In the genomic region with DNA sequence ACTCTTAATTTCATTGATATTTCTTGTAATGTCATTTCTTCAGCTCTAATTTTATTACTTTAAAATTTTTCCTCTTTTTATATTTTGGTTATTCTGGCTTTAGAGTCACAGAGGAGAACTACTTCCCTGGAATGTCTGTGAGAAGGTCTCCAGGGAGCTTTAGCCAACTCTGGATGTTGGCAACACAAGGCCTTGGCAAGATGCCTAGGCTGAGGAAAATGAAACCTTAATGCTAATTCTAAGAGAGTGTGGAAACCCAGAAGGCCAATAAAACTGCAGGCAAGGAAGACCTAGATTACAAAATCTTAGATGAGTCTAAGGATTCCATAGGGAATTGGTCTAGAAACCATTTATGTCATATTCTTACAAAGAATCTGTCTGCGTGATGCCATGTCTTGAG, we compare ENCODE assay signal across 10 mouse cellular contexts.
DNase-seq lines count a peak whose midpoint lies in the region; ATAC-seq and TF ChIP-seq lines count a peak whose summit lies in the region.
"Had no signal": no experiment of that assay in that cellular context is flagged by ENCODE, and none has a peak within 500 bp of the region (broad histone marks: within the 10 kb centered on the region; RNA-seq: fewer than 3 reads in every experiment).

No protein-coding gene starts in this region.

- H3K9me3 ChIP-seq in embryonic facial prominence, embryonic 14.5 days (ENCODE audit: control insufficient read depth, low read length): no peaks in the 10 kb centered on the region
- H3K9me3 ChIP-seq in embryonic facial prominence, embryonic 10.5 days: no peaks in the 10 kb centered on the region
- H3K9me3 ChIP-seq in liver, embryonic 11.5 days (ENCODE audit: control insufficient read depth, low read length): no peaks in the 10 kb centered on the region
- H3K9me3 ChIP-seq in lung, embryonic 14.5 days (ENCODE audit: low read depth, low read length): no peaks in the 10 kb centered on the region
- H3K9me3 ChIP-seq in stomach, postnatal 0 days (ENCODE audit: control insufficient read depth, low read length): no peaks in the 10 kb centered on the region
- H3K9me3 ChIP-seq: midbrain, embryonic 12.5 days had no signal

- no peak for ATAC-seq in embryonic facial prominence, embryonic 14.5 days (ENCODE audit: low read depth)
- ATAC-seq in liver, embryonic 11.5 days (replicated peaks; ENCODE audit: low FRiP score): no peak
- no peak for ATAC-seq in lung, embryonic 14.5 days (ENCODE audit: insufficient read depth)
- ATAC-seq in stomach, postnatal 0 days (ENCODE audit: low FRiP score, low TSS enrichment): no peak
- ATAC-seq in frontal cortex, adult (ENCODE audit: low TSS enrichment): no peak

- H3K4me2 ChIP-seq in embryonic facial prominence, embryonic 14.5 days (ENCODE audit: low read depth, low read length): no peak overlapping the region
- H3K4me2 ChIP-seq in liver, embryonic 11.5 days: no peak overlapping the region
- no peak overlapping the region for H3K4me2 ChIP-seq in lung, embryonic 14.5 days
- no peak overlapping the region for H3K4me2 ChIP-seq in stomach, postnatal 0 days (replicated peaks; ENCODE audit: low read depth)
- H3K4me2 ChIP-seq: midbrain, embryonic 12.5 days had no signal

- H3K4me1 ChIP-seq in embryonic facial prominence, embryonic 14.5 days (ENCODE audit: control insufficient read depth, insufficient read depth, low read length): no peaks in the 10 kb centered on the region
- H3K4me1 ChIP-seq in embryonic facial prominence, embryonic 10.5 days: no peaks in the 10 kb centered on the region
- H3K4me1 ChIP-seq in liver, adult 2 months (ENCODE audit: control insufficient read depth, insufficient read depth, low read length): no peaks in the 10 kb centered on the region
- no peaks in the 10 kb centered on the region for H3K4me1 ChIP-seq in liver, embryonic 11.5 days (replicated peaks; ENCODE audit: control insufficient read depth, insufficient read depth, low read length)
- H3K4me1 ChIP-seq in lung, embryonic 14.5 days (ENCODE audit: insufficient read depth): no peaks in the 10 kb centered on the region
- H3K4me1 ChIP-seq in stomach, postnatal 0 days (replicated peaks; ENCODE audit: control insufficient read depth, insufficient read depth): no peaks in the 10 kb centered on the region

- no peaks in the 10 kb centered on the region for H3K36me3 ChIP-seq in embryonic facial prominence, embryonic 14.5 days (ENCODE audit: control insufficient read depth, insufficient read depth, low read length)
- no peaks in the 10 kb centered on the region for H3K36me3 ChIP-seq in embryonic facial prominence, embryonic 10.5 days (replicated peaks)
- no peaks in the 10 kb centered on the region for H3K36me3 ChIP-seq in liver, adult 2 months (ENCODE audit: control insufficient read depth, insufficient read depth, low read length)
- no peaks in the 10 kb centered on the region for H3K36me3 ChIP-seq in liver, embryonic 11.5 days (ENCODE audit: control insufficient read depth, insufficient read depth, low read length)
- H3K36me3 ChIP-seq in lung, embryonic 14.5 days (ENCODE audit: insufficient read depth): no peaks in the 10 kb centered on the region
- H3K36me3 ChIP-seq in stomach, postnatal 0 days (ENCODE audit: control insufficient read depth, insufficient read depth, low read length): no peaks in the 10 kb centered on the region
- H3K36me3 ChIP-seq: midbrain, embryonic 12.5 days had no signal

- WGBS in embryonic facial prominence, embryonic 14.5 days: 75% methylated on average over 1 of the region's 1 CpGs
- WGBS in embryonic facial prominence, embryonic 10.5 days: 94% methylated on average over 1 of the region's 1 CpGs
- WGBS in liver, adult 2 months: 92% methylated on average over 1 of the region's 1 CpGs
- WGBS in liver, embryonic 11.5 days: 90% methylated on average over 1 of the region's 1 CpGs
- 59% methylated on average over 1 of the region's 1 CpGs for WGBS in lung, embryonic 14.5 days
- WGBS in stomach, postnatal 0 days: 98% methylated on average over 1 of the region's 1 CpGs

- no peaks in the 10 kb centered on the region for H3K79me2 ChIP-seq in liver, adult 2 months (ENCODE audit: control insufficient read depth, insufficient read depth, low read length)

- TF ChIP-seq POLR2A in liver, adult 2 months (IDR thresholded peaks at IDR 0.05; ENCODE audit: extremely low read depth, insufficient read depth, low read length): no peak

- no peak for TF ChIP-seq EP300 in stomach, postnatal 0 days (optimal IDR thresholded peaks at IDR 0.05)

- H3K9ac ChIP-seq in embryonic facial prominence, embryonic 14.5 days (ENCODE audit: low read depth, low read length): no peak overlapping the region
- H3K9ac ChIP-seq in liver, adult 2 months (ENCODE audit: low read depth, low read length): no peak overlapping the region
- no peak overlapping the region for H3K9ac ChIP-seq in liver, embryonic 11.5 days (ENCODE audit: low read depth, low read length)
- no peak overlapping the region for H3K9ac ChIP-seq in lung, embryonic 14.5 days
- no peak overlapping the region for H3K9ac ChIP-seq in stomach, postnatal 0 days (ENCODE audit: low read length)
- H3K9ac ChIP-seq: midbrain, embryonic 12.5 days had no signal

- no peaks in the 10 kb centered on the region for H3K27me3 ChIP-seq in embryonic facial prominence, embryonic 14.5 days (replicated peaks; ENCODE audit: control insufficient read depth, insufficient read depth, low read length)
- H3K27me3 ChIP-seq in embryonic facial prominence, embryonic 10.5 days (replicated peaks; ENCODE audit: low read depth, poor library complexity, severe bottlenecking): no peaks in the 10 kb centered on the region
- no peaks in the 10 kb centered on the region for H3K27me3 ChIP-seq in liver, adult 2 months (ENCODE audit: control insufficient read depth, insufficient read depth, low read length)
- no peaks in the 10 kb centered on the region; the same call in 1 of the 2 replicates for H3K27me3 ChIP-seq in liver, embryonic 11.5 days (replicated peaks; ENCODE audit: control insufficient read depth, insufficient read depth, low read length)
- H3K27me3 ChIP-seq in lung, embryonic 14.5 days (ENCODE audit: insufficient read depth, low read length): no peaks in the 10 kb centered on the region
- H3K27me3 ChIP-seq in stomach, postnatal 0 days (ENCODE audit: control insufficient read depth, insufficient read depth, low read length): no peaks in the 10 kb centered on the region

- no peak overlapping the region for H3K4me3 ChIP-seq in embryonic facial prominence, embryonic 14.5 days (ENCODE audit: low read depth, low read length)
- H3K4me3 ChIP-seq in embryonic facial prominence, embryonic 10.5 days: no peak overlapping the region
- no peak overlapping the region for H3K4me3 ChIP-seq in liver, adult 2 months (ENCODE audit: insufficient read depth, low read depth, low read length)
- H3K4me3 ChIP-seq in liver, embryonic 11.5 days (ENCODE audit: low read depth, low read length): no peak overlapping the region
- H3K4me3 ChIP-seq in lung, embryonic 14.5 days (ENCODE audit: low read depth, low read length): no peak overlapping the region
- H3K4me3 ChIP-seq in stomach, postnatal 0 days (ENCODE audit: low read depth, low read length): no peak overlapping the region
- H3K4me3 ChIP-seq: left cerebral cortex, adult 2 months; midbrain, embryonic 12.5 days had no signal

- H3K27ac ChIP-seq in embryonic facial prominence, embryonic 14.5 days (replicated peaks; ENCODE audit: low read depth, low read length): no peak overlapping the region
- H3K27ac ChIP-seq in embryonic facial prominence, embryonic 10.5 days (replicated peaks): no peak overlapping the region
- no peak overlapping the region for H3K27ac ChIP-seq in liver, adult 2 months (replicated peaks; ENCODE audit: insufficient read depth, low read depth, low read length)
- H3K27ac ChIP-seq in liver, embryonic 11.5 days (ENCODE audit: low read depth, low read length): no peak overlapping the region
- no peak overlapping the region for H3K27ac ChIP-seq in lung, embryonic 14.5 days (ENCODE audit: low read depth)
- no peak overlapping the region for H3K27ac ChIP-seq in stomach, postnatal 0 days (replicated peaks)
- H3K27ac ChIP-seq: left cerebral cortex, adult 2 months; midbrain, embryonic 12.5 days had no signal

- TF ChIP-seq CTCF in liver, adult 2 months (IDR thresholded peaks at IDR 0.05; ENCODE audit: low read depth, low read length): no peak
- TF ChIP-seq CTCF in lung, embryonic 14.5 days (IDR thresholded peaks at IDR 0.05; ENCODE audit: low read depth): no peak
- TF ChIP-seq CTCF in stomach, postnatal 0 days (IDR thresholded peaks at IDR 0.05; ENCODE audit: low read depth): no peak

- peak; percentile 69 for DNase-seq in embryonic facial prominence, embryonic 14.5 days (ENCODE audit: low spot score)
- no peak for DNase-seq in embryonic facial prominence, embryonic 10.5 days (ENCODE audit: low spot score)
- DNase-seq in liver, adult 2 months (ENCODE audit: extremely low read depth, low read depth, low spot score): peak; percentile 22
- DNase-seq in liver, embryonic 11.5 days (ENCODE audit: low spot score): no peak
- peak; percentile 0 for DNase-seq in fibroblast of lung, adult 2 months (ENCODE audit: low read depth)
- DNase-seq in lung, embryonic 14.5 days: peak; percentile 69
- DNase-seq in stomach, postnatal 0 days (ENCODE audit: low spot score): no peak

Comparison
In these comparisons a context has a peak if more than half of its experiments do, and no peak if none do; other contexts are left out.
1. DNase-seq: peak in embryonic facial prominence, embryonic 14.5 days (single experiment), liver, adult 2 months (single experiment), fibroblast of lung, adult 2 months (single experiment) and lung, embryonic 14.5 days (single experiment); none in embryonic facial prominence, embryonic 10.5 days (single experiment), liver, embryonic 11.5 days (single experiment) and stomach, postnatal 0 days (single experiment).